Mouse (Mus musculus): ENCODE measurements around the gene Lypd5.

DNA sequence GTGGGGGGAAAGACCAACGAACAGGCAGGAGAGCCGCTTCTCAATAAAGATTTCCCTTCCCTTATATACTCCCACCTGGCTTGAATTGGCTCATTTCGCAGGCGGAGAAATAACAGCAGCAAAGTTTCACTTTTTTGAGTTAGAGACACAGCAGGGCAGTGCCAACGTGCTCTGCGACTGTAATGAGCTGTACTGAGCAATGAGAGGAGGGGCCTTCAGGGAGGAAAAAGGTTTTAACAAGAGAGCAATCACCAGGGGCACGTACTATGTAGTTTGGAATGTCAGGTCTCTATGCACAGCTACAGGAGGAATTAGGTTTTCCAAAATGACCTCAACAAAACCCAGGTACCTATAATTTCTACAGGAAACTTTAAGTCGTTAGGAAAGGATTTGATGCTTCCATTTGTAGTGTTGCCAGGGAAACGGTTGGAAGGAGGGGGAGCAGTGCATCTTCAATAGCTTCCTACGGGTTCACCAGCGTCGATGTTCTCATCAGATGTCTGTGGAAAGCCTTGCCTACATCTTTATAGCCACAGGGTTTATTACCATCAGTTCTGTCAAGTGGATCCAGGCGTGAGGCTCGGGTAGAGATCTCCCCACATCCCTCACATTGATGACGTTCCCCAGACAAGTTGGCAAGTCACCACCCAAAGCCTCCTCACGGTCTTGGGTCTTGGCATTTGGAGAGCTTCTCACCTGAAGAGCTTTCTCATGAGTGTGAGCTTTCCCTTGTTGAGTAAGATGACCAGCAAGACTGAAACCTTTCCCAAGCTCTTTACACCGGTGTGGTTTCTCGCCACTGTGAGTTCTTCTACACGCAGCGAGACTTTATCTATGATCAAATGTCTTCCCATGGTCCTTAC is 22.5 kb upstream of the Lypd5 start:
- TF ChIP-seq POLR2A (IDR thresholded peaks at IDR 0.05; ENCODE audit: insufficient read depth, low read length) (no peak), CTCF (IDR thresholded peaks at IDR 0.05; ENCODE audit: low read depth, low read length) (no peak)

Measured in ES-Bruce4 (cell line).